Mouse (Mus musculus): ENCODE measurements around the gene Tbx10.

DNA sequence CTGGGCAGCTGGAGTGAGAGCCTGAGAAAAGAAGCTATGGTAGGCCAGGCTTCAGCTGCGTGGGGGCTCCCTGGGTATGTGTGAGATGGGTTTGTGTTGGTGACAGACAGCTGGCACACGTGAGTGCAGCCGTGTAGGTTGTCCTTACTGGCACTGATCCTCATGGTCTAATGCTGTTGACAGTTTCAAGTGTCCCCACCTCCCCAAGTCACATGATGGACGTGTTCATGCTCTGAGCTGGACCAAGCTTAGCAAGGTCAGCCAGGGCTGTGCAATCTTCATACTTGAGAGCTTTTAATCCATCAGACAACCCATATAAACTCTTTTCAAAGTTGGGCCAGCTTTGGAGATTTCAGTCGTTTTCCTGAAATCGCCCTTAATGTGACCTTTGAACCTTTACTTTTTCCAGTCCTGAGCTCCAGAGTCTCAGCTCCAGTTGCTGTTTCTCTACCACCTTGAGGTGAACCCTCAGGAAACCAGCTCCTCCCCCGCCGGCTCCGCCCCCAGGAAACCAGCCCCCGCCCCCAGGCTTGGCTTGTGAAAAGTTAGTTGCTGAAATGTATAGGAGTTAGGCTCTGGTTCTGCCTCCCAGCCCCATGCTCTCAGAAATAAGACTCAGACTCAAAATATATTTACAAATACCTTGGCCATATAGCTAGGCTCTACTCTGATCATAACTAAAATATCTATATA lies 46.5 kb upstream of the Tbx10 start:
- TF ChIP-seq CTCF (IDR thresholded peaks at IDR 0.05), result no peak
- peak; percentile 88 for TF ChIP-seq EP300 (IDR thresholded peaks at IDR 0.05; ENCODE audit: insufficient read depth, low read depth, low read length)

Data from heart, adult 2 months (tissue).